Comparison of ENCODE assay signal across 8 mouse cellular contexts in the genomic region with DNA sequence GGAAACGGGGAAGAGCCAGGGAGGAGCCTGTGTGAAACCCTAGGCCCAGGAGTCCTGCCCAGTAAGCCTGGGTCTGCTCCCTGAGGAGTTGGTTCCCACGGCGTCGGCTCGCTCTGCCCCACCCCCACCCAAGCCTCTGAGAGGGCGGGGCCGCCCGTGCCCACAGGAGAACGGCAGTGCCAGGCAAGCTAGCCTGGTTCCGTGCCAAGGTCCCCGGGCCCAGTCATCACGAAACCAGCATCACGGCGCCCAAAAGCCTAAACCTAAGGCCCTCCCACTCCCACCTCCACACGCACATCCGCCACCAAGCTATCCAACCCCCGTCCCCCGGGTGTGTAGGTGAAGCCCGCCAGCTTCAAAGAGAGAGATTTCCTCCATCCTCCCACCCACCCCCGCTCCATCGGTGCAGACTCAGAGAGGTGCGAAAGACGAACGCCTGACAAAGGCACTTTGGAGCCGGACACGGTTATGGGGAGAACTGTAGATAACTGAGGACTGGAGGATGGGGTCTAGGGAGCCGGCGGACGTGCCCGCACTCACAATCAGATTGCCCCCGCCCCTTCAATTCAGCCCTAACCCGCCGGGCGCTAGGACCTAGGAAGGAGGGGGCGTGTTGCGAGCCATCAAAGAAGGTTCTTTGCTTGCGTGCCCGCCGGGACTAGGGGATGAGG. TPM values are rescaled to one million over a fixed set of nuclear protein-coding genes. Genes with fewer than 3 reads are reported as not detected.
DNase-seq lines count a peak whose midpoint lies in the region; ATAC-seq and TF ChIP-seq lines count a peak whose summit lies in the region.

No protein-coding gene starts in this region.

- H3K36me3 ChIP-seq in ES-Bruce4 (ENCODE audit: control insufficient read depth, insufficient read depth, low read length, poor library complexity, severe bottlenecking), result no peaks in the 10 kb centered on the region
- peaks cover 13% of the 10 kb centered on the region for H3K36me3 ChIP-seq in forebrain, embryonic 12.5 days (replicated peaks)
- peaks cover 15% of the 10 kb centered on the region for H3K36me3 ChIP-seq in liver, embryonic 15.5 days (replicated peaks)
- H3K36me3 ChIP-seq in neural tube, embryonic 12.5 days, result peaks cover 4% of the 10 kb centered on the region; the same call in 1 of the 2 replicates

- intact Hi-C loops in heart, postnatal 10 days (cut with DNase I), result no loop called here

- TF ChIP-seq CTCF in ES-Bruce4 (IDR thresholded peaks at IDR 0.05; ENCODE audit: low read depth, low read length), result no peak

- no peaks in the 10 kb centered on the region for H3K4me1 ChIP-seq in ES-Bruce4 (ENCODE audit: control insufficient read depth, insufficient read depth, low read length)
- H3K4me1 ChIP-seq in forebrain, embryonic 12.5 days, result peaks cover 55% of the 10 kb centered on the region
- H3K4me1 ChIP-seq in liver, embryonic 15.5 days (replicated peaks), result peaks cover 46% of the 10 kb centered on the region
- H3K4me1 ChIP-seq in neural tube, embryonic 12.5 days, result peaks cover 42% of the 10 kb centered on the region

- TF ChIP-seq EP300 in ES-Bruce4 (IDR thresholded peaks at IDR 0.05; ENCODE audit: insufficient read depth, low read depth, low read length), result 0 out of 2 replicates have a peak, but pooled peaks have one; percentile 38

- H3K9me3 ChIP-seq in ES-Bruce4 (replicated peaks; ENCODE audit: control insufficient read depth, insufficient read depth, low read length, poor library complexity, severe bottlenecking), result no peaks in the 10 kb centered on the region
- H3K9me3 ChIP-seq in forebrain, embryonic 12.5 days, result no peaks in the 10 kb centered on the region
- H3K9me3 ChIP-seq in liver, embryonic 15.5 days (replicated peaks), result no peaks in the 10 kb centered on the region
- no peaks in the 10 kb centered on the region for H3K9me3 ChIP-seq in neural tube, embryonic 12.5 days

- peak overlapping the region; percentile 90 for H3K4me3 ChIP-seq in ES-Bruce4 (ENCODE audit: low read depth, low read length)
- H3K4me3 ChIP-seq in forebrain, embryonic 12.5 days (replicated peaks), result peak overlapping the region; percentile 56
- peak overlapping the region; percentile 68 for H3K4me3 ChIP-seq in liver, embryonic 15.5 days (replicated peaks)
- peak overlapping the region; percentile 70 for H3K4me3 ChIP-seq in neural tube, embryonic 12.5 days

- no peaks in the 10 kb centered on the region for H3K27me3 ChIP-seq in ES-Bruce4 (ENCODE audit: control insufficient read depth, insufficient read depth, low read length, poor library complexity, severe bottlenecking)
- no peaks in the 10 kb centered on the region for H3K27me3 ChIP-seq in forebrain, embryonic 12.5 days
- H3K27me3 ChIP-seq in liver, embryonic 15.5 days, result peaks cover 4% of the 10 kb centered on the region; the same call in 1 of the 2 replicates
- no peaks in the 10 kb centered on the region for H3K27me3 ChIP-seq in neural tube, embryonic 12.5 days (replicated peaks)

- under 1% methylated on average over 39 of the region's 39 CpGs for WGBS in forebrain, embryonic 12.5 days
- WGBS in liver, embryonic 15.5 days (ENCODE audit: insufficient replicate concordance), result under 1% methylated on average over 39 of the region's 39 CpGs
- WGBS in neural tube, embryonic 12.5 days, result under 1% methylated on average over 39 of the region's 39 CpGs

- TF ChIP-seq POLR2A in ES-Bruce4 (IDR thresholded peaks at IDR 0.05; ENCODE audit: insufficient read depth, low read length), result no peak

- H3K27ac ChIP-seq in ES-Bruce4 (ENCODE audit: insufficient read depth, low read length), result no peak overlapping the region
- peak overlapping the region; percentile 96 for H3K27ac ChIP-seq in forebrain, embryonic 12.5 days
- H3K27ac ChIP-seq in liver, embryonic 15.5 days (replicated peaks), result peak overlapping the region; percentile 95
- peak overlapping the region; percentile 84 for H3K27ac ChIP-seq in neural tube, embryonic 12.5 days

- DNase-seq in heart, postnatal 10 days, result peak; percentile 60 to 74
- peak; percentile 81 to 87 for DNase-seq in kidney, postnatal 4 days
- DNase-seq in telencephalon, adult 2 months (ENCODE audit: low read depth, low spot score), result peak; percentile 82

- H3K9ac ChIP-seq in ES-Bruce4 (ENCODE audit: low read depth, poor library complexity, severe bottlenecking), result peak overlapping the region; percentile 38
- H3K9ac ChIP-seq in forebrain, embryonic 12.5 days, result peak overlapping the region; percentile 64
- H3K9ac ChIP-seq in liver, embryonic 15.5 days, result peak overlapping the region; percentile 77
- H3K9ac ChIP-seq in neural tube, embryonic 12.5 days, result peak overlapping the region; percentile 73

- peak overlapping the region; percentile 86 for H3K4me2 ChIP-seq in forebrain, embryonic 12.5 days
- peak overlapping the region; percentile 94 for H3K4me2 ChIP-seq in liver, embryonic 15.5 days
- H3K4me2 ChIP-seq in neural tube, embryonic 12.5 days (replicated peaks), result peak overlapping the region; percentile 77

- ATAC-seq in cerebellum, adult (ENCODE audit: insufficient number of reproducible peaks, low FRiP score, low TSS enrichment), result peak; percentile 60; the same call in 1 of the 2 replicates
- ATAC-seq in forebrain, embryonic 12.5 days (ENCODE audit: low FRiP score), result peak; percentile 80
- ATAC-seq in liver, embryonic 15.5 days (ENCODE audit: insufficient read depth), result peak; percentile 30
- ATAC-seq in neural tube, embryonic 12.5 days (ENCODE audit: low FRiP score, low read depth), result peak; percentile 83

RNA-seq across cellular contexts. Expression of a gene that starts 1.1 kb away (rescaled TPM):
- polyA plus RNA-seq in ES-Bruce4 (2011; ENCODE audit: insufficient read depth, insufficient read length, low read depth, missing spikeins), result 3.4 and 3.6 TPM in 2 replicates
- 24.9 and 27.9 TPM in 2 replicates for polyA plus RNA-seq in forebrain, embryonic 12.5 days (2016; fragmentation: Nextera tagmentation; extraction: Ambion mirVana)
- 1 to 10 TPM; 4.0 to 4.1 TPM for total RNA-seq in heart, postnatal 10 days (2021)
- 11.5 and 13.3 TPM in 2 replicates for polyA plus RNA-seq in liver, embryonic 15.5 days (2015; fragmentation: Nextera tagmentation; extraction: Ambion mirVana)
- polyA plus RNA-seq in neural tube, embryonic 12.5 days (2016; fragmentation: Nextera tagmentation; extraction: Ambion mirVana), result 23.9 and 25.4 TPM in 2 replicates

RNA-seq across cellular contexts. Expression of a gene that starts 13.9 kb away (rescaled TPM):
- polyA plus RNA-seq in ES-Bruce4 (2011; ENCODE audit: insufficient read depth, insufficient read length, low read depth, missing spikeins), result not detected in 2 replicates
- not detected in 2 replicates for polyA plus RNA-seq in forebrain, embryonic 12.5 days (2016; fragmentation: Nextera tagmentation; extraction: Ambion mirVana)
- total RNA-seq in heart, postnatal 10 days (2021), result not detected
- polyA plus RNA-seq in liver, embryonic 15.5 days (2015; fragmentation: Nextera tagmentation; extraction: Ambion mirVana), result not detected in 2 replicates
- polyA plus RNA-seq in neural tube, embryonic 12.5 days (2016; fragmentation: Nextera tagmentation; extraction: Ambion mirVana), result not detected in 2 replicates

RNA-seq across cellular contexts. Expression of a gene that starts 20.4 kb away (rescaled TPM):
- not detected in 2 replicates for polyA plus RNA-seq in ES-Bruce4 (2011; ENCODE audit: insufficient read depth, insufficient read length, low read depth, missing spikeins)
- not detected in 2 replicates for polyA plus RNA-seq in forebrain, embryonic 12.5 days (2016; fragmentation: Nextera tagmentation; extraction: Ambion mirVana)
- not detected for total RNA-seq in heart, postnatal 10 days (2021)
- 0.29 and 0.71 TPM in 2 replicates for polyA plus RNA-seq in liver, embryonic 15.5 days (2015; fragmentation: Nextera tagmentation; extraction: Ambion mirVana)
- polyA plus RNA-seq in neural tube, embryonic 12.5 days (2016; fragmentation: Nextera tagmentation; extraction: Ambion mirVana), result 1.1 TPM in 1 of 2 replicates, not detected in the other

RNA-seq across cellular contexts. Expression of a gene that starts 45.9 kb away (rescaled TPM):
- polyA plus RNA-seq in ES-Bruce4 (2011; ENCODE audit: insufficient read depth, insufficient read length, low read depth, missing spikeins), result not detected in 2 replicates
- polyA plus RNA-seq in forebrain, embryonic 12.5 days (2016; fragmentation: Nextera tagmentation; extraction: Ambion mirVana), result 0.17 and 0.23 TPM in 2 replicates
- total RNA-seq in heart, postnatal 10 days (2021), result 10 to 100 TPM; 64.4 to 75.9 TPM
- 0.69 and 0.82 TPM in 2 replicates for polyA plus RNA-seq in liver, embryonic 15.5 days (2015; fragmentation: Nextera tagmentation; extraction: Ambion mirVana)
- 0.46 and 0.49 TPM in 2 replicates for polyA plus RNA-seq in neural tube, embryonic 12.5 days (2016; fragmentation: Nextera tagmentation; extraction: Ambion mirVana)

RNA-seq across cellular contexts. Expression of a gene that starts 58.1 kb away (rescaled TPM):
- 0.65 TPM in 1 of 2 replicates, not detected in the other for polyA plus RNA-seq in ES-Bruce4 (2011; ENCODE audit: insufficient read depth, insufficient read length, low read depth, missing spikeins)
- not detected in 2 replicates for polyA plus RNA-seq in forebrain, embryonic 12.5 days (2016; fragmentation: Nextera tagmentation; extraction: Ambion mirVana)
- under 1 TPM in 1 of 2 experiments, not detected in 1; 0.12 TPM for total RNA-seq in heart, postnatal 10 days (2021)
- 16.5 and 18.2 TPM in 2 replicates for polyA plus RNA-seq in liver, embryonic 15.5 days (2015; fragmentation: Nextera tagmentation; extraction: Ambion mirVana)
- polyA plus RNA-seq in neural tube, embryonic 12.5 days (2016; fragmentation: Nextera tagmentation; extraction: Ambion mirVana), result not detected in 2 replicates

Comparison
In these comparisons a context has a peak if more than half of its experiments do, and no peak if none do; other contexts are left out.
1. ATAC-seq: peak in every context shown above with its lines; median percentile 83 in neural tube, embryonic 12.5 days; 80 in forebrain, embryonic 12.5 days; 60 in cerebellum, adult; 30 in liver, embryonic 15.5 days.